Mouse (Mus musculus) 3T3-L1 (cell line): ENCODE measurements around the gene Zfp692.
"Not testable (repeated sequence)": the region's sequence is repeated elsewhere in the genome, so short reads cannot be mapped to it uniquely, and the experiment has no call there.

Experiments used
- DNase-seq: peaks from one replicate; pipeline ENCODE4 v3.0.0-alpha.2; 2015; ENCODE audit warnings: low read depth, low spot score

The Zfp692 gene

GRCm38 (mm10) chr11:58306860-58307308 lies at the start of gene Zfp692:
Gene Zfp692, plus strand, starts transcription at chr11:58307069.
- DNase-seq: peak; percentile 93

GRCm38 (mm10) chr11:58257816-58258215 lies 49.1 kb upstream of the Zfp692 start:
- DNase-seq: no peak

- no peak for DNase-seq
Measured at GRCm38 (mm10) chr11:58260156-58260555, 46.7 kb upstream of the Zfp692 start.

- no peak for DNase-seq
Measured at GRCm38 (mm10) chr11:58261826-58262225, 45.0 kb upstream of the Zfp692 start.

GRCm38 (mm10) chr11:58262336-58262735 lies 44.5 kb upstream of the Zfp692 start:
- no peak for DNase-seq

GRCm38 (mm10) chr11:58263516-58263915 lies 43.4 kb upstream of the Zfp692 start:
- DNase-seq: no peak

- no peak for DNase-seq
Measured at GRCm38 (mm10) chr11:58264546-58264945, 42.3 kb upstream of the Zfp692 start.

GRCm38 (mm10) chr11:58268285-58268684 lies 38.6 kb upstream of the Zfp692 start:
- DNase-seq: no peak

- no peak for DNase-seq
Measured at GRCm38 (mm10) chr11:58274572-58274971, 32.3 kb upstream of the Zfp692 start, which contains the start of gene 4930438A08Rik. Gene 4930438A08Rik, plus strand, starts transcription at chr11:58274799.

GRCm38 (mm10) chr11:58275756-58276155 lies 31.1 kb upstream of the Zfp692 start:
- no peak for DNase-seq

- DNase-seq: no peak
Measured at GRCm38 (mm10) chr11:58281970-58282496, 24.8 kb upstream of the Zfp692 start.

- no peak for DNase-seq
Measured at GRCm38 (mm10) chr11:58282518-58282917, 24.4 kb upstream of the Zfp692 start.

GRCm38 (mm10) chr11:58289992-58290682 lies 16.7 kb upstream of the Zfp692 start:
- DNase-seq: no peak

GRCm38 (mm10) chr11:58290812-58291211 lies 16.1 kb upstream of the Zfp692 start:
- no peak for DNase-seq

- no peak for DNase-seq
Measured at GRCm38 (mm10) chr11:58292791-58293190, 14.1 kb upstream of the Zfp692 start.

- DNase-seq: no peak
Measured at GRCm38 (mm10) chr11:58297396-58297795, 9.5 kb upstream of the Zfp692 start.

- DNase-seq: peak; percentile 83
Measured at GRCm38 (mm10) chr11:58301057-58301456, 5.8 kb upstream of the Zfp692 start.

GRCm38 (mm10) chr11:58301837-58302754 lies 4.8 kb upstream of the Zfp692 start:
- DNase-seq: peak; percentile 98

- no peak for DNase-seq
Measured at GRCm38 (mm10) chr11:58302774-58303445, 4.0 kb upstream of the Zfp692 start.

GRCm38 (mm10) chr11:58303594-58303993 lies 3.3 kb upstream of the Zfp692 start:
- DNase-seq: peak; percentile 23

- not testable (repeated sequence) for DNase-seq
Measured at GRCm38 (mm10) chr11:58305299-58305698, 1.6 kb upstream of the Zfp692 start.
